In the genomic region with DNA sequence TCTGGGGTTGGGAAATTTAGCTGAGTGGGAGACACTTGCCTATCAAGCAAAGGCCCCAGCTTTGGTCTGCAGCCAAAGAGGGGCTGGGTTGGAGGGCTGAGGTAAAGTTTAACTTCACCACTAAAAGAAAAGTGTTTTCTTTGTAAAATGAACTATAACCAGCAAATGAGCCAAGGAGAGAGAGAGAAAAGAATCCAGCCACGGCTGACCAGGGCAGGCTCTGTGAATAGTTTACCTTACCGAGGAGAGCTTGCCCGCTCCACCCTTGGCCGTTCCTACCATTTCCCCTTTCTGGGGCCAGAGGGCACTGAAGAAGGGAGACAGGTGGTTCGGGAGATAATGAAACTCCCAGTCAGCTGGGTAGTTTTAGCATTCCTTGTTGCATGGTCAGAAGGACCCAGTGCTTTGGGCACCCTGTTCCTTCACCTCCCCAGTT, we compare ENCODE assay signal across 1 mouse cellular context.
TF ChIP-seq lines count a peak whose summit lies in the region.

No protein-coding gene starts in this region.

TF ChIP-seq in MEL, 35 proteins besides CTCF, POLR2A, EP300 and RAD21 (continued from another document):
- 0 out of 2 replicates have a peak, but pooled peaks have one; percentile 30 for TF ChIP-seq TBP (IDR thresholded peaks at IDR 0.05; ENCODE audit: low read depth, low read length)
TF ChIP-seq in MEL: peak in this region for 8.
